Comparison of ENCODE assay signal across 9 mouse cellular contexts in genomic region chr13:43159429-43159828, GRCm38 (mm10). TPM values are rescaled to one million over a fixed set of nuclear protein-coding genes. Genes with fewer than 3 reads are reported as not detected.
A peak's percentile ranks its signal among the peaks of the same experiment; 100 is the strongest.
DNase-seq lines count a peak whose midpoint lies in the region; ATAC-seq and TF ChIP-seq lines count a peak whose summit lies in the region.
"Had no signal": no experiment of that assay in that cellular context is flagged by ENCODE, and none has a peak within 500 bp of the region (broad histone marks: within the 10 kb centered on the region; RNA-seq: fewer than 3 reads in every experiment).

No protein-coding gene starts in this region.

- no peak for TF ChIP-seq CTCF in kidney, adult 2 months (conservative IDR thresholded peaks at IDR 0.05; ENCODE audit: insufficient read depth, insufficient read length, low read depth, low read length)

- TF ChIP-seq POLR2A in kidney, adult 2 months (IDR thresholded peaks at IDR 0.05; ENCODE audit: low read depth, low read length) = no peak

- no peaks in the 10 kb centered on the region for H3K9me3 ChIP-seq in limb, embryonic 15.5 days
- H3K9me3 ChIP-seq in forebrain, embryonic 11.5 days (ENCODE audit: control insufficient read depth, low read length) = no peaks in the 10 kb centered on the region
- H3K9me3 ChIP-seq: liver, embryonic 15.5 days had no signal

- peak; percentile 39 for DNase-seq in brain, adult 2 months (ENCODE audit: low read depth, low spot score)
- peak; percentile 43 for DNase-seq in heart, adult 9 months (ENCODE audit: low spot score in 2 of 2)
- DNase-seq in kidney, adult 2 months = peak; percentile 58
- DNase-seq in forebrain, embryonic 11.5 days (ENCODE audit: low spot score) = no peak
- no peak for DNase-seq in frontal cortex, postnatal 10 days (ENCODE audit: low spot score in 2 of 2)
- no peak for DNase-seq in layer of hippocampus, adult 18-20 months (ENCODE audit: low spot score in 2 of 2)
- DNase-seq in layer of hippocampus, postnatal 25 days (ENCODE audit: extremely low spot score in 1 of 2, low spot score in 1 of 2) = no peak

- no peak overlapping the region for H3K9ac ChIP-seq in limb, embryonic 15.5 days
- H3K9ac ChIP-seq in forebrain, embryonic 11.5 days (ENCODE audit: low read length) = no peak overlapping the region
- H3K9ac ChIP-seq: liver, embryonic 15.5 days had no signal

- no peaks in the 10 kb centered on the region for H3K27me3 ChIP-seq in kidney, adult 2 months (replicated peaks; ENCODE audit: control insufficient read depth, insufficient read depth, low read length)
- no peaks in the 10 kb centered on the region for H3K27me3 ChIP-seq in limb, embryonic 15.5 days
- H3K27me3 ChIP-seq in forebrain, embryonic 11.5 days (ENCODE audit: control insufficient read depth, insufficient read depth, low read length) = no peaks in the 10 kb centered on the region
- H3K27me3 ChIP-seq: liver, embryonic 15.5 days had no signal

- H3K4me2 ChIP-seq in limb, embryonic 15.5 days = no peak overlapping the region
- no peak overlapping the region for H3K4me2 ChIP-seq in forebrain, embryonic 11.5 days (ENCODE audit: low read depth, low read length, severe bottlenecking)
- H3K4me2 ChIP-seq: liver, embryonic 15.5 days had no signal

- 52% methylated on average over 3 of the region's 3 CpGs for WGBS in kidney, adult 2 months
- WGBS in limb, embryonic 15.5 days = 40% methylated on average over 3 of the region's 3 CpGs
- 87% methylated on average over 3 of the region's 3 CpGs for WGBS in forebrain, embryonic 11.5 days

- ATAC-seq in limb, embryonic 15.5 days (ENCODE audit: insufficient number of reproducible peaks, low FRiP score, low TSS enrichment, low read depth) = peak; percentile 40; the same call in 1 of the 2 replicates
- ATAC-seq in forebrain, embryonic 11.5 days (replicated peaks; ENCODE audit: low FRiP score) = no peak

- no peak overlapping the region; the same call in 1 of the 2 replicates for H3K27ac ChIP-seq in kidney, adult 2 months (ENCODE audit: insufficient read depth, low read depth, low read length)
- peak overlapping the region; percentile 19; the same call in 1 of the 2 replicates for H3K27ac ChIP-seq in limb, embryonic 15.5 days
- no peak overlapping the region for H3K27ac ChIP-seq in forebrain, embryonic 11.5 days (ENCODE audit: low read depth, low read length)
- H3K27ac ChIP-seq: liver, embryonic 15.5 days had no signal

- H3K4me3 ChIP-seq in kidney, adult 2 months (ENCODE audit: insufficient read depth, low read depth, low read length) = no peak overlapping the region
- H3K4me3 ChIP-seq in limb, embryonic 15.5 days = no peak overlapping the region
- H3K4me3 ChIP-seq in forebrain, embryonic 11.5 days (ENCODE audit: low read depth, low read length) = no peak overlapping the region
- H3K4me3 ChIP-seq: liver, embryonic 15.5 days had no signal

- H3K36me3 ChIP-seq in kidney, adult 2 months (ENCODE audit: control insufficient read depth, insufficient read depth, low read length) = no peaks in the 10 kb centered on the region
- H3K36me3 ChIP-seq in limb, embryonic 15.5 days = peaks cover 21% of the 10 kb centered on the region
- H3K36me3 ChIP-seq in forebrain, embryonic 11.5 days (ENCODE audit: control insufficient read depth, insufficient read depth, low read length) = no peaks in the 10 kb centered on the region

- H3K4me1 ChIP-seq in kidney, adult 2 months (ENCODE audit: control insufficient read depth, insufficient read depth, low read length) = no peaks in the 10 kb centered on the region
- peaks cover 17% of the 10 kb centered on the region for H3K4me1 ChIP-seq in limb, embryonic 15.5 days
- H3K4me1 ChIP-seq in forebrain, embryonic 11.5 days (replicated peaks; ENCODE audit: control insufficient read depth, insufficient read depth, low read length) = no peaks in the 10 kb centered on the region
- H3K4me1 ChIP-seq: liver, embryonic 15.5 days had no signal

RNA-seq across cellular contexts. Expression of gene Tbc1d7, which starts 11.9 kb away (rescaled TPM):
- 26.3 and 33.7 TPM in 2 replicates for polyA plus RNA-seq in kidney, adult 2 months (2012; rRNA removed)
- polyA plus RNA-seq in limb, embryonic 15.5 days (2015; fragmentation: Nextera tagmentation; extraction: Ambion mirVana) = 45.6 and 45.8 TPM in 2 replicates
- 70.0 and 74.7 TPM in 2 replicates for polyA plus RNA-seq in forebrain, embryonic 11.5 days (2014; fragmentation: Nextera tagmentation; extraction: Ambion mirVana)
- 10 to 100 TPM; 24.4 to 29.3 TPM for total RNA-seq in layer of hippocampus, adult 18-20 months (2021)
- 10 to 100 TPM; 32.9 to 38.8 TPM for total RNA-seq in layer of hippocampus, postnatal 25 days (2021)

Comparison
In these comparisons a context has a peak if more than half of its experiments do, and no peak if none do; other contexts are left out.
1. DNase-seq: peak in brain, adult 2 months (single experiment), heart, adult 9 months (2 of 2) and kidney, adult 2 months (single experiment); none in forebrain, embryonic 11.5 days (single experiment), frontal cortex, postnatal 10 days (0 of 2), layer of hippocampus, adult 18-20 months (0 of 2) and layer of hippocampus, postnatal 25 days (0 of 2).